ENCODE assay signal across 8 mouse cellular contexts in genomic region chr17:80018976-80019541, GRCm38 (mm10). TPM values are rescaled to one million over a fixed set of nuclear protein-coding genes. Genes with fewer than 3 reads are reported as not detected.
DNase-seq lines count a peak whose midpoint lies in the region; ATAC-seq lines count a peak whose summit lies in the region.

No protein-coding gene starts in this region.

- peaks cover 5% of the 10 kb centered on the region; the same call in 1 of the 2 replicates for H3K9me3 ChIP-seq in embryonic facial prominence, embryonic 14.5 days (ENCODE audit: control insufficient read depth, low read length)
- no peaks in the 10 kb centered on the region for H3K9me3 ChIP-seq in hindbrain, embryonic 15.5 days
- H3K9me3 ChIP-seq in liver, embryonic 12.5 days (replicated peaks) = no peaks in the 10 kb centered on the region
- no peaks in the 10 kb centered on the region for H3K9me3 ChIP-seq in neural tube, embryonic 15.5 days (replicated peaks)

- H3K36me3 ChIP-seq in embryonic facial prominence, embryonic 14.5 days (ENCODE audit: control insufficient read depth, insufficient read depth, low read length) = no peaks in the 10 kb centered on the region
- no peaks in the 10 kb centered on the region for H3K36me3 ChIP-seq in hindbrain, embryonic 15.5 days
- H3K36me3 ChIP-seq in liver, embryonic 12.5 days = no peaks in the 10 kb centered on the region
- no peaks in the 10 kb centered on the region for H3K36me3 ChIP-seq in neural tube, embryonic 15.5 days

- H3K9ac ChIP-seq in embryonic facial prominence, embryonic 14.5 days (ENCODE audit: low read depth, low read length) = no peak overlapping the region
- no peak overlapping the region for H3K9ac ChIP-seq in hindbrain, embryonic 15.5 days
- H3K9ac ChIP-seq in liver, embryonic 12.5 days = peak overlapping the region; percentile 58
- H3K9ac ChIP-seq in neural tube, embryonic 15.5 days (replicated peaks) = no peak overlapping the region

- 9% methylated on average over 22 of the region's 22 CpGs for WGBS in embryonic facial prominence, embryonic 14.5 days
- WGBS in hindbrain, embryonic 15.5 days = 15% methylated on average over 22 of the region's 22 CpGs
- 13% methylated on average over 22 of the region's 22 CpGs for WGBS in liver, embryonic 12.5 days (ENCODE audit: insufficient replicate concordance)
- 11% methylated on average over 22 of the region's 22 CpGs for WGBS in neural tube, embryonic 15.5 days

- H3K4me2 ChIP-seq in embryonic facial prominence, embryonic 14.5 days (ENCODE audit: low read depth, low read length) = peak overlapping the region; percentile 46
- H3K4me2 ChIP-seq in hindbrain, embryonic 15.5 days = peak overlapping the region; percentile 44
- H3K4me2 ChIP-seq in liver, embryonic 12.5 days = peak overlapping the region; percentile 70
- peak overlapping the region; percentile 45 for H3K4me2 ChIP-seq in neural tube, embryonic 15.5 days

- H3K27me3 ChIP-seq in embryonic facial prominence, embryonic 14.5 days (replicated peaks; ENCODE audit: control insufficient read depth, insufficient read depth, low read length) = no peaks in the 10 kb centered on the region
- H3K27me3 ChIP-seq in hindbrain, embryonic 15.5 days = no peaks in the 10 kb centered on the region
- no peaks in the 10 kb centered on the region for H3K27me3 ChIP-seq in liver, embryonic 12.5 days (replicated peaks)
- no peaks in the 10 kb centered on the region for H3K27me3 ChIP-seq in neural tube, embryonic 15.5 days (replicated peaks)

- peak; percentile 40 for DNase-seq in right cerebral cortex, postnatal 4 days
- no peak for DNase-seq in right cerebral cortex, adult 18-20 months
- no peak for DNase-seq in embryonic facial prominence, embryonic 14.5 days (ENCODE audit: low spot score)
- DNase-seq in urinary bladder, postnatal 14 days (ENCODE audit: low spot score) = no peak
- DNase-seq in layer of hippocampus, adult 11-12 months (ENCODE audit: low spot score) = no peak

- peak; percentile 59; the same call in 1 of the 2 replicates for ATAC-seq in embryonic facial prominence, embryonic 14.5 days (ENCODE audit: low read depth)
- ATAC-seq in hindbrain, embryonic 15.5 days (ENCODE audit: low FRiP score, low read depth) = 0 out of 2 replicates have a peak, but pooled peaks have one; percentile 27
- ATAC-seq in liver, embryonic 12.5 days = no peak
- ATAC-seq in neural tube, embryonic 15.5 days (ENCODE audit: low FRiP score) = 0 out of 2 replicates have a peak, but pooled peaks have one; percentile 26

- 0 out of 2 replicates have a peak overlapping the region, but pooled peaks have one; percentile 5 for H3K4me3 ChIP-seq in embryonic facial prominence, embryonic 14.5 days (ENCODE audit: low read depth, low read length)
- no peak overlapping the region for H3K4me3 ChIP-seq in hindbrain, embryonic 15.5 days
- H3K4me3 ChIP-seq in liver, embryonic 12.5 days = peak overlapping the region; percentile 40
- peak overlapping the region; percentile 15 for H3K4me3 ChIP-seq in neural tube, embryonic 15.5 days (replicated peaks)

- H3K4me1 ChIP-seq in embryonic facial prominence, embryonic 14.5 days (ENCODE audit: control insufficient read depth, insufficient read depth, low read length) = peaks cover 5% of the 10 kb centered on the region; the same call in 1 of the 2 replicates
- H3K4me1 ChIP-seq in hindbrain, embryonic 15.5 days (replicated peaks) = 0 out of 2 replicates have a peak, but pooled peaks cover 5% of the 10 kb centered on the region
- H3K4me1 ChIP-seq in liver, embryonic 12.5 days = peaks cover 51% of the 10 kb centered on the region
- H3K4me1 ChIP-seq in neural tube, embryonic 15.5 days = peaks cover 7% of the 10 kb centered on the region; the same call in 1 of the 2 replicates

- H3K27ac ChIP-seq in embryonic facial prominence, embryonic 14.5 days (replicated peaks; ENCODE audit: low read depth, low read length) = no peak overlapping the region
- no peak overlapping the region for H3K27ac ChIP-seq in hindbrain, embryonic 15.5 days (replicated peaks)
- no peak overlapping the region for H3K27ac ChIP-seq in liver, embryonic 12.5 days
- H3K27ac ChIP-seq in neural tube, embryonic 15.5 days (replicated peaks) = no peak overlapping the region

RNA-seq across cellular contexts. Expression of gene Hnrnpll, which starts 43.1 kb away (rescaled TPM):
- 55.6 and 61.0 TPM in 2 replicates for polyA plus RNA-seq in embryonic facial prominence, embryonic 14.5 days (2014; fragmentation: Nextera tagmentation; extraction: Ambion mirVana)
- 58.6 and 62.1 TPM in 2 replicates for polyA plus RNA-seq in hindbrain, embryonic 15.5 days (2015; fragmentation: Nextera tagmentation; extraction: Ambion mirVana)
- 50.2 and 52.5 TPM in 2 replicates for polyA plus RNA-seq in liver, embryonic 12.5 days (2016; fragmentation: Nextera tagmentation; extraction: Ambion mirVana)
- 55.8 and 56.0 TPM in 2 replicates for polyA plus RNA-seq in neural tube, embryonic 15.5 days (2015; fragmentation: Nextera tagmentation; extraction: Ambion mirVana)
